12 mouse cellular contexts compared by ENCODE assay signal in the genomic region with DNA sequence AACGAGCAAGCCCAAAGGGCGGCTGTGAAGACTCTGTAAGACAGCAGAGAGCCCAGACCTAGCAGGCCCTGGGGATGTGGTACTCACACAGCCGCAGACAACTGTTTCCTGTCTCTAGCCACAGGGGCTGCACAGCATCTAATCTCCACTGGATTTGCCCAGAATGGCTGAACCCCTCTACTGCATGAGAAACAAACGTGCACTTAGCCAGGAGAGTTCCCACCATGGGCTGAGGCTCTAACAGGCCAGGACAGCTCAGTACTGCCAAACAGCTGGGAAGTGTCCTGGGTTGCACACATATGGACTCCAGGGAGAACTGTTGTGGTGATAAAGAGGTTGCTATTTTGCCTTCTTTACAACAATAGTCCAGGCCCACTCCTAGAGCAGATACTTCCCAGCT.
DNase-seq lines count a peak whose midpoint lies in the region; ATAC-seq and TF ChIP-seq lines count a peak whose summit lies in the region.
"Had no signal": no experiment of that assay in that cellular context is flagged by ENCODE, and none has a peak within 500 bp of the region (broad histone marks: within the 10 kb centered on the region; RNA-seq: fewer than 3 reads in every experiment).

No protein-coding gene starts in this region.

- TF ChIP-seq POLR2A in lung, adult 2 months (IDR thresholded peaks at IDR 0.05; ENCODE audit: borderline replicate concordance, extremely low read depth, low read depth, low read length) = no peak

- no peaks in the 10 kb centered on the region for H3K9me3 ChIP-seq in lung, embryonic 14.5 days (ENCODE audit: low read depth, low read length)
- H3K9me3 ChIP-seq in liver, embryonic 12.5 days (replicated peaks) = no peaks in the 10 kb centered on the region
- H3K9me3 ChIP-seq: forebrain, embryonic 10.5 days; limb, embryonic 15.5 days had no signal

- no peak overlapping the region for H3K9ac ChIP-seq in lung, embryonic 14.5 days
- no peak overlapping the region for H3K9ac ChIP-seq in liver, embryonic 12.5 days
- H3K9ac ChIP-seq: limb, embryonic 15.5 days had no signal

- ATAC-seq in lung, embryonic 14.5 days (ENCODE audit: insufficient read depth) = peak; percentile 94
- ATAC-seq in megakaryocyte progenitor cell, adult 5-6 weeks (replicated peaks; ENCODE audit: poor library complexity) = peak; percentile 52
- ATAC-seq in liver, embryonic 12.5 days = no peak
- ATAC-seq: hindbrain, embryonic 16.5 days had no signal

- no peaks in the 10 kb centered on the region for H3K27me3 ChIP-seq in lung, embryonic 14.5 days (ENCODE audit: insufficient read depth, low read length)
- no peaks in the 10 kb centered on the region for H3K27me3 ChIP-seq in liver, embryonic 12.5 days (replicated peaks)
- H3K27me3 ChIP-seq: limb, embryonic 15.5 days had no signal

- no peaks in the 10 kb centered on the region for H3K36me3 ChIP-seq in lung, embryonic 14.5 days (ENCODE audit: insufficient read depth)
- no peaks in the 10 kb centered on the region for H3K36me3 ChIP-seq in liver, embryonic 12.5 days
- H3K36me3 ChIP-seq: forebrain, embryonic 10.5 days; limb, embryonic 15.5 days had no signal

- WGBS in lung, embryonic 14.5 days = 37% methylated on average over 4 of the region's 4 CpGs
- 52% methylated on average over 4 of the region's 4 CpGs for WGBS in lung, adult 2 months
- 16% methylated on average over 4 of the region's 4 CpGs for WGBS in liver, embryonic 12.5 days (ENCODE audit: insufficient replicate concordance)

- H3K27ac ChIP-seq in lung, embryonic 14.5 days (ENCODE audit: low read depth) = peak overlapping the region; percentile 48; the same call in 1 of the 2 replicates
- H3K27ac ChIP-seq in liver, embryonic 12.5 days = no peak overlapping the region
- H3K27ac ChIP-seq: forebrain, embryonic 10.5 days; limb, embryonic 15.5 days had no signal

- no peak overlapping the region for H3K4me3 ChIP-seq in lung, embryonic 14.5 days (ENCODE audit: low read depth, low read length)
- no peak overlapping the region for H3K4me3 ChIP-seq in lung, adult 2 months (replicated peaks; ENCODE audit: extremely low read depth, low read depth, low read length)
- H3K4me3 ChIP-seq in liver, embryonic 12.5 days = no peak overlapping the region
- H3K4me3 ChIP-seq: forebrain, embryonic 10.5 days; limb, embryonic 15.5 days had no signal

- TF ChIP-seq CTCF in lung, embryonic 14.5 days (IDR thresholded peaks at IDR 0.05; ENCODE audit: low read depth) = no peak
- no peak for TF ChIP-seq CTCF in lung, adult 2 months (IDR thresholded peaks at IDR 0.05; ENCODE audit: insufficient read depth, low read length)

- peaks cover 23% of the 10 kb centered on the region for H3K4me1 ChIP-seq in lung, embryonic 14.5 days (ENCODE audit: insufficient read depth)
- H3K4me1 ChIP-seq in lung, adult 2 months (ENCODE audit: control insufficient read depth, insufficient read depth, low read length) = peaks cover 2% of the 10 kb centered on the region; the same call in 1 of the 2 replicates
- H3K4me1 ChIP-seq in liver, embryonic 12.5 days = no peaks in the 10 kb centered on the region; the same call in 1 of the 2 replicates

- peak; percentile 85 for DNase-seq in lung, embryonic 14.5 days
- DNase-seq in lung, adult 2 months = no peak
- peak; percentile 73 to 89 for DNase-seq in heart, adult 18-20 months
- DNase-seq in heart, postnatal 4 days = peak; percentile 63
- DNase-seq in frontal cortex, postnatal 25 days (ENCODE audit: low spot score in 2 of 2) = no peak
- DNase-seq in cerebellum, postnatal 4 days (ENCODE audit: low spot score in 2 of 2) = no peak
- DNase-seq: cerebellum, adult 18-20 months had no signal

- H3K4me2 ChIP-seq in lung, embryonic 14.5 days = no peak overlapping the region
- H3K4me2 ChIP-seq in liver, embryonic 12.5 days = no peak overlapping the region
- H3K4me2 ChIP-seq: limb, embryonic 15.5 days had no signal

Comparison
In these comparisons a context has a peak if more than half of its experiments do, and no peak if none do; other contexts are left out.
1. DNase-seq: peak in lung, embryonic 14.5 days (single experiment), heart, adult 18-20 months (2 of 2) and heart, postnatal 4 days (single experiment); none in lung, adult 2 months (single experiment), frontal cortex, postnatal 25 days (0 of 2) and cerebellum, postnatal 4 days (0 of 2).